Mouse (Mus musculus) forebrain, embryonic 11.5 days (tissue): ENCODE measurements around the gene Usf1. TPM values are rescaled to one million over a fixed set of nuclear protein-coding genes. Genes with fewer than 3 reads are reported as not detected.
A peak's percentile ranks its signal among the peaks of the same experiment; 100 is the strongest.

Source experiments
- ATAC-seq: fragments of 200-750 bp; cut with Nextera tagmentation; replicated peaks from 2 replicates; pipeline ENCODE4 v1.8.0; 2017; ENCODE audit warnings: moderate TSS enrichment; ENCODE audit not compliant: low FRiP score
- DNase-seq: peaks from one replicate; pipeline ENCODE4 v3.0.0-alpha.2; 2017; ENCODE audit warnings: low spot score
- H3K27ac ChIP-seq: fragments of 300-500 bp; sonication (generic); 2 replicates; pipeline ENCODE4 v1.5.1; 2014; ENCODE audit warnings: low read depth, low read length
- H3K27me3 ChIP-seq: fragments of 300-500 bp; sonication (generic); 2 replicates; pipeline ENCODE4 v1.6.1; 2014; ENCODE audit warnings: mild to moderate bottlenecking, low read length, mixed read lengths; ENCODE audit not compliant: control insufficient read depth, insufficient read depth
- H3K36me3 ChIP-seq: fragments of 300-500 bp; sonication (generic); 2 replicates; pipeline ENCODE4 v1.6.1; 2014; ENCODE audit warnings: mild to moderate bottlenecking, low read length, moderate library complexity, mixed read lengths; ENCODE audit not compliant: control insufficient read depth, insufficient read depth
- H3K4me1 ChIP-seq: fragments of 300-500 bp; sonication (generic); replicated peaks from 2 replicates; pipeline ENCODE4 v1.6.1; 2014; ENCODE audit warnings: low read length, mixed read lengths; ENCODE audit not compliant: control insufficient read depth, insufficient read depth
- H3K4me2 ChIP-seq: fragments of 300-500 bp; sonication (generic); 2 replicates; pipeline ENCODE4 v1.6.1; 2014; ENCODE audit warnings: low read depth, mild to moderate bottlenecking, low read length, moderate library complexity, mixed read lengths; ENCODE audit not compliant: severe bottlenecking
- H3K4me3 ChIP-seq: fragments of 300-500 bp; sonication (generic); 2 replicates; pipeline ENCODE4 v1.5.1; 2014; ENCODE audit warnings: low read depth, low read length
- H3K9ac ChIP-seq: fragments of 300-500 bp; sonication (generic); 2 replicates; pipeline ENCODE4 v1.6.1; 2014; ENCODE audit warnings: low read length
- H3K9me3 ChIP-seq: fragments of 300-500 bp; sonication (generic); 2 replicates; pipeline ENCODE4 v1.6.1; 2016; ENCODE audit warnings: low read length, mixed read lengths; ENCODE audit not compliant: control insufficient read depth
- WGBS: fragments of 180-500 bp; shearing (Covaris S2); extraction: QIAGEN DNeasy Blood & Tissue Kit; methylation state at CpG from one replicate; pipeline ENCODE4 v1.1.7; 2014; 5-methylcytosine and 5-hydroxymethylcytosine counted together
- polyA plus RNA-seq: library from polyadenylated mRNA; unstranded; fragments of >200 nt; fragmentation: Nextera tagmentation; extraction: Ambion mirVana; gene quantifications from 2 replicates; pipeline ENCODE4 v1.2.1, GENCODE M21; 2014

The Usf1 gene
- 152 and 170 TPM in 2 replicates for polyA plus RNA-seq

GRCm38 (mm10) chr1:171410947-171411484 is at the start of gene Usf1:
Gene Usf1, plus strand, starts transcription at chr1:171411313.
- H3K9me3 ChIP-seq, result no peaks in the 10 kb centered on the region
- peak within 1 kb of the TSS; percentile 98 for H3K9ac ChIP-seq
- no peaks in the 10 kb centered on the region for H3K27me3 ChIP-seq
- peak; percentile 96 for ATAC-seq
- H3K4me2 ChIP-seq, result peak within 1 kb of the TSS; percentile 49
- WGBS, result under 1% methylated on average over 36 of the region's 36 CpGs
- peak within 1 kb of the TSS; percentile 84 for H3K27ac ChIP-seq
- H3K4me3 ChIP-seq, result peak within 1 kb of the TSS; percentile 94
- peak; percentile 97 for DNase-seq
- peaks cover 9% of the 10 kb centered on the region; the same call in 1 of the 2 replicates for H3K36me3 ChIP-seq
- H3K4me1 ChIP-seq, result peaks cover 3% of the 10 kb centered on the region; the same call in 1 of the 2 replicates

DNA sequence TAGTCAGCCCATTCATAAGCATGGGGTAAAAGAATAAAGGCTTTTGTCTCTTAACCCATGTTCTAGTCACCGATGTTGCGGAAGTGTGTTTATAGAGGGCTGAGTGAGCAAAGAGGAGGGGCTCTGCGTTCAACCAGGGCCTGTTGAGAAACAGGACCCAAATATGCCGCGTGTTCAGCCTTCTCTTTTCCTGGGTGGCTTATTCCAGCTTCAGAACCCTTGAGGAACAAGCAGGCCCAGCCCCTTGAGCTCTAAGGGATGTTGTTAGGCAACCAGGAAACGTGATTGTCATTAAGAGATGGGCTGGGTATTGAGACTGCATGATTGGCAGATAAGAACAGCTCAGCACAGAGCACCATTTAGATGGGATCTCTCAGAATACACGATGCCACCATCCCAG is 45.2 kb upstream of the Usf1 start:
- Histone ChIP-seq H3K27me3 (no peaks in the 10 kb centered on the region), H3K9me3 (no peaks in the 10 kb centered on the region), H3K4me1 (no peaks in the 10 kb centered on the region), H3K27ac (no peak overlapping the region), H3K36me3 (no peaks in the 10 kb centered on the region), H3K4me3 (no peak overlapping the region), H3K9ac (no peak overlapping the region), H3K4me2 (no peak overlapping the region)
- ATAC-seq, result no peak
- 69% methylated on average over 7 of the region's 7 CpGs for WGBS
- DNase-seq, result no peak

DNA sequence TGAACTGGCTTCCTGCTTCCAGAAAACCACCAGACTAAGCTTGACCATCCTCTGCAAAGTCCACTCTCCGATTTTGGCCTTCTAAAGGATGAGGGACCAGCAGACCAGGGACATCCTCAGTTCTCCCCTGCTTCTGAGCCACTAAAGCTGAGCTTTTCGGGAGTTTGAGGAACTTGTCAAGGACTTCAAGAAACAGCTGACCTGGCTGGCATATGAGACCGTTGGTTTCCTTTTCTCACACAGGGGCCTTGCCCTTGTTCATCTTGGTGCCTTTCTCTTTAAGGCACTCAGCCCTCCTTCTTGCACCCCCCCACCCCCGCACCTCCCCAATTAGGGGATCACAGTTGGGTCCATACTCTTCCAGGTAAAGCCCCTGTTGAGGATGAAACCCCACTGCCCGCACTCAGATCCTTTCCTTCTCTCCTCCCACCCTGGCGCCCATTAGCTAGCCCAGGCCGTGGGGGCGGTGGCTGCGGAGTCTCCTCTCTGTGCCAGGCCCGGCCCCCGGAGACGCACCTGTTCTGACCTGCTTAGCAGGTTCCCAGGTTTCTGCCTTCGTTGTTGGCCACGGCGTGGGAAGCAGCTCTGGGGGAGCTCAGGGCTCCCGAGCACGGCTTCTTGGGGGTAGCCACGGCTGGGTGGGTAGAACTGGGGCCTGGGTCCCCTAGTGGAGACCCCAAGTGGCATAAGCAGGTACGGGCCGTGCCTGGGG is 41.1 kb upstream of the Usf1 start, which contains the start of gene Nectin4:
Nectin4 (plus strand) TSS at position 255 of the 712 bp plus-strand sequence.
- H3K4me2 ChIP-seq, result no peak within 1 kb of the TSS

DNA sequence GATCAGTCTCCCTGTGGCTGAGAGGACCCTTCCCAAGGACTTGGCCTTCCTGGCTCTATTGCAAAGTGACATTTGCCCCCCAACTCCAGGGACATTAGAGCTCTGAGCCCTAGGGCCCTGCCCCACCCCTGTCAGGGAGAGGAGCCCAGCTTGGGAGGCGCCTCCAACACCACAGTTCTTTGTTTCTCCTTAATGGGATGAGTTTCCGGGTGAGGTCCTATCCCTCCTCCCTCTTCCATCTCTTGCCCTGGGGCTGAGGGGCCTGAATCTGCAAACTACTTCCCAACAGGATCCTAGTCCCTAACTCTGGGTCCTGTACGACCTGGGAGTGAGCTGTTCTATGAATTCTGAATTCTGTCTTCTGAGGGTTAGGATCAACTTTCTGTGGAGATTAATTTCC is 38.2 kb upstream of the Usf1 start:
- WGBS, result 34% methylated on average over 3 of the region's 3 CpGs

More for the DNA sequence above, 41.1 kb upstream of the Usf1 start, which contains the start of gene Nectin4:
- H3K27ac ChIP-seq, result no peak within 1 kb of the TSS
- DNase-seq (no peak), ATAC-seq (no peak)
- no peaks in the 10 kb centered on the region for H3K9me3 ChIP-seq
- WGBS, result 39% methylated on average over 20 of the region's 20 CpGs
- no peaks in the 10 kb centered on the region; the same call in 1 of the 2 replicates for H3K27me3 ChIP-seq
- H3K4me1 ChIP-seq, result 0 out of 2 replicates have a peak, but pooled peaks cover 4% of the 10 kb centered on the region
- no peak within 1 kb of the TSS for H3K4me3 ChIP-seq
- H3K9ac ChIP-seq, result no peak within 1 kb of the TSS
- H3K36me3 ChIP-seq, result no peaks in the 10 kb centered on the region

GRCm38 (mm10) chr1:171373946-171374345 is 37.2 kb upstream of the Usf1 start:
- H3K4me3 ChIP-seq, result no peak overlapping the region
- no peak overlapping the region for H3K4me2 ChIP-seq
- 0 out of 2 replicates have a peak, but pooled peaks cover 4% of the 10 kb centered on the region for H3K4me1 ChIP-seq
- no peaks in the 10 kb centered on the region for H3K9me3 ChIP-seq
- ATAC-seq (0 out of 2 replicates have a peak, but pooled peaks have one; percentile 4), DNase-seq (no peak)
- no peak overlapping the region for H3K27ac ChIP-seq
- H3K9ac ChIP-seq, result peak overlapping the region; percentile 12; the same call in 1 of the 2 replicates
- 0% methylated on average over 3 of the region's 4 CpGs for WGBS
- no peaks in the 10 kb centered on the region; the same call in 1 of the 2 replicates for H3K27me3 ChIP-seq
- H3K36me3 ChIP-seq, result no peaks in the 10 kb centered on the region

More for the DNA sequence above, 38.2 kb upstream of the Usf1 start:
- Histone ChIP-seq H3K4me1 (0 out of 2 replicates have a peak, but pooled peaks cover 4% of the 10 kb centered on the region), H3K27ac (no peak overlapping the region), H3K4me3 (no peak overlapping the region), H3K9ac (no peak overlapping the region), H3K9me3 (no peaks in the 10 kb centered on the region), H3K36me3 (no peaks in the 10 kb centered on the region), H3K27me3 (no peaks in the 10 kb centered on the region; the same call in 1 of the 2 replicates), H3K4me2 (no peak overlapping the region)
- DNase-seq (no peak), ATAC-seq (no peak)

DNA sequence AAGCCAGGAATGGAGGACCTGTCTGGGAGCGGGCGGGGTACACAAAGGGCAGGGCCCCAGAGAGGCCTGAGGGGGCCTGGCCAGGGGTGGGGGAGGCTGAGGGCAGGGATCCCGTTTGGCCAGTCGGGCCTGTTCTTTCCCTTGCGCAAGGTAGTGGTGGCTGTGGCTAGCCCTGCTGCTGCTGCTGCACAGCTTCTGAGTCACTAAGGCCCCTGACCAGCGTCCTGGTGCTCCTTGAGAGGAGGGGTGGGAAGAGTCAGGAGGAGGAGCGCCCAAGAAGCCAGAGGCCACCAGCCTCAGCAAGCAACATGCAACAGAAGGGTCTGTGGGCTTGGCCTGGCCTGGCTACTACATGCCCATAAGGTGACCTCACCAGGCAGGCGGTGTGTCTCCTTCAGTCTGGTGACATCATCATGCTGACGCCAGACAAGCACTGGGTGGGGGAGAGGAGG is 35.4 kb upstream of the Usf1 start:
- Histone ChIP-seq H3K4me2 (no peak overlapping the region), H3K9ac (no peak overlapping the region), H3K36me3 (no peaks in the 10 kb centered on the region), H3K4me3 (no peak overlapping the region), H3K9me3 (no peaks in the 10 kb centered on the region), H3K27me3 (peaks cover under 1% of the 10 kb centered on the region; the same call in 1 of the 2 replicates), H3K27ac (no peak overlapping the region), H3K4me1 (peaks cover 4% of the 10 kb centered on the region; the same call in 1 of the 2 replicates)
- DNase-seq (no peak), ATAC-seq (no peak)
- 48% methylated on average over 9 of the region's 9 CpGs for WGBS

GRCm38 (mm10) chr1:171378298-171378697 is 32.8 kb upstream of the Usf1 start:
- no peak for DNase-seq

DNA sequence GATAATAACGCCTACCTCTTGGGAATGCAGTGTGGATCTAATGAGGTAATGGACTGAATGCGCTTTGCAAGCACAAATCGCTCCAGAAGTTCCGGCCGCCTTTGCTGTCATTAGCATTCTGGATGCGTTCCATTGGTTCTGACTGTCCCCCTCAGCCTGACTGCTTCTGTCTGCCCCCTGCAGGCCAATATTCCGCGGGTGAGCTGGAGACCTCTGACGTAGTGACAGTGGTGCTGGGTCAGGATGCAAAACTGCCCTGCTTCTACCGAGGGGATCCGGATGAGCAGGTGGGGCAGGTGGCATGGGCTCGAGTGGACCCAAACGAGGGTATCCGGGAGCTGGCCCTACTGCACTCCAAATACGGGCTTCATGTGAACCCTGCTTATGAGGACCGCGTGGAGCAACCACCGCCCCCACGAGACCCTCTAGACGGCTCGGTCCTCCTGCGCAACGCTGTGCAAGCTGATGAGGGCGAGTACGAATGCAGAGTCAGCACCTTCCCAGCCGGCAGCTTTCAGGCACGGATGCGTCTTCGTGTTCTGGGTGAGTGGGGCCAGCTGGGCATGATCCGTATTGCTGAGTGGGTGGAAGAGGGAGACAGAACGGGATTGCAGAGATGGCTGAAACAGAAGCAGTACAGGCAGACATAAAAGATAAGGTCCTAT is 31.0 kb upstream of the Usf1 start:
- H3K27me3 ChIP-seq, result peaks cover 3% of the 10 kb centered on the region; the same call in 1 of the 2 replicates
- DNase-seq (peak; percentile 88), ATAC-seq (peak; percentile 80)
- peak overlapping the region; percentile 19 for H3K4me3 ChIP-seq
- H3K9ac ChIP-seq, result 0 out of 2 replicates have a peak overlapping the region, but pooled peaks have one; percentile 16
- H3K27ac ChIP-seq, result no peak overlapping the region
- no peaks in the 10 kb centered on the region for H3K9me3 ChIP-seq
- H3K4me1 ChIP-seq, result no peaks in the 10 kb centered on the region; the same call in 1 of the 2 replicates
- peak overlapping the region; percentile 45 for H3K4me2 ChIP-seq
- 5% methylated on average over 31 of the region's 31 CpGs for WGBS
- no peaks in the 10 kb centered on the region for H3K36me3 ChIP-seq

More at GRCm38 (mm10) chr1:171378298-171378697, 32.8 kb upstream of the Usf1 start:
- Histone ChIP-seq H3K4me1 (peaks cover 4% of the 10 kb centered on the region; the same call in 1 of the 2 replicates), H3K9me3 (no peaks in the 10 kb centered on the region), H3K27me3 (peaks cover 3% of the 10 kb centered on the region; the same call in 1 of the 2 replicates), H3K4me3 (no peak overlapping the region), H3K4me2 (no peak overlapping the region), H3K27ac (no peak overlapping the region), H3K9ac (no peak overlapping the region), H3K36me3 (no peaks in the 10 kb centered on the region)
- no peak for ATAC-seq
- 86% methylated on average over 6 of the region's 6 CpGs for WGBS
